Mouse (Mus musculus): ENCODE results near the gene Olfr1425. TPM values are rescaled to one million over a fixed set of nuclear protein-coding genes. Genes with fewer than 3 reads are reported as not detected.
"Not testable (repeated sequence)": the region's sequence is repeated elsewhere in the genome, so short reads cannot be mapped to it uniquely, and the experiment has no call there.

Olfr1425 gene
- polyA plus RNA-seq (2015; fragmentation: Nextera tagmentation; extraction: Ambion mirVana) = not detected in 2 replicates

DNA sequence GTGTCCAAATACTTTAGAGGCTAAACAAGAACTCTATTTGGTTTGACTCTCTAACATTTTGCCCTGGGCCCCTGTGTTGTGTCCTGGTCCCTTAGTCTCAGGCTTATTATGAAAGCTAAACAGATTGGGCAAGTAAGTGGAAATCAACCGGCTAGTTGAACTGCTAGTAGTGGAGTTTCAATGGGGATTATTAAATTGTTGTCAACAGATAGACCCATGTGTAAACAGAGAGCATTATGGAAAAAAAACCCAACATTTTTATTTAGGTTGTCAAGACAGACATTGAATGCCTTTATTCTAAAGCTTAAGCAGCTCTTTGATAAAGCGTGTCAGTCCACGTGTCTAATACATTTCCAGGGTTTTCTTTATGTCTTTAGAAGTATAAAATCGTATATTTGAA is at the start of gene Olfr1425:
Gene Olfr1425, minus strand, starts transcription at position 101 of the 400 bp plus-strand sequence.
- not testable (repeated sequence) for H3K36me3 ChIP-seq (ENCODE audit: control insufficient read depth, insufficient read depth, low read length); H3K9me3 ChIP-seq (ENCODE audit: control insufficient read depth, low read length); ATAC-seq (ENCODE audit: low read depth); H3K9ac ChIP-seq (ENCODE audit: low read length); H3K27me3 ChIP-seq (ENCODE audit: control insufficient read depth, insufficient read depth, low read depth, low read length); H3K4me3 ChIP-seq (ENCODE audit: low read length); H3K27ac ChIP-seq (ENCODE audit: low read length); H3K4me2 ChIP-seq (ENCODE audit: low read depth, low read length); H3K4me1 ChIP-seq (replicated peaks; ENCODE audit: control insufficient read depth, insufficient read depth, low read length)
- WGBS = 74% methylated on average over 4 of the region's 4 CpGs

DNA sequence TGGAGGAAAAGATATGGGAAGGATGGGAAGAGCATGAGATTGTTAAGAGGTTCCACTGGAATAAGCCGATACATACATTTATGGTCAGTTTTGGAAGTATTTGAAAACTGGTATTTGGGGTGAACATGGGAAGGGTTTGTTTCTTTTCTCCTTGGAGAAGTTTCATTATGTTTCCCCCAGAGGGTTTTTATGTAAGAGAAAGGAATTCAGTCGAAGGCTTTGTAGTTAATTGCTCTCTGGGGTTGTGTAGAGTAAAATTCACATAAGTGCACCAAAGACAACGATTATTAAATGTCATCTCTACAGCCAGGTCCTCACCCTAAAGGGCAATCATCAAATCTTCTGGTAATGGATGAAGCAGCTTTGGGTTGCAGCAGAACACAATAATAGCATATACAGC is 45.6 kb upstream of the Olfr1425 start, which contains the start of gene Olfr76:
Gene Olfr76, minus strand, starts transcription at position 101 of the 400 bp plus-strand sequence.
- H3K4me3 ChIP-seq (ENCODE audit: low read length) = no peak within 1 kb of the TSS
- H3K9me3 ChIP-seq (ENCODE audit: control insufficient read depth, low read length) = no peaks in the 10 kb centered on the region
- no peak within 1 kb of the TSS for H3K9ac ChIP-seq (ENCODE audit: low read length)
- no peaks in the 10 kb centered on the region for H3K4me1 ChIP-seq (replicated peaks; ENCODE audit: control insufficient read depth, insufficient read depth, low read length)
- H3K36me3 ChIP-seq (ENCODE audit: control insufficient read depth, insufficient read depth, low read length) = no peaks in the 10 kb centered on the region
- ATAC-seq (ENCODE audit: low read depth) = no peak
- no peaks in the 10 kb centered on the region for H3K27me3 ChIP-seq (ENCODE audit: control insufficient read depth, insufficient read depth, low read depth, low read length)
- H3K27ac ChIP-seq (ENCODE audit: low read length) = no peak within 1 kb of the TSS
- H3K4me2 ChIP-seq (ENCODE audit: low read depth, low read length) = no peak within 1 kb of the TSS
- 72% methylated on average over 3 of the region's 3 CpGs for WGBS

DNA sequence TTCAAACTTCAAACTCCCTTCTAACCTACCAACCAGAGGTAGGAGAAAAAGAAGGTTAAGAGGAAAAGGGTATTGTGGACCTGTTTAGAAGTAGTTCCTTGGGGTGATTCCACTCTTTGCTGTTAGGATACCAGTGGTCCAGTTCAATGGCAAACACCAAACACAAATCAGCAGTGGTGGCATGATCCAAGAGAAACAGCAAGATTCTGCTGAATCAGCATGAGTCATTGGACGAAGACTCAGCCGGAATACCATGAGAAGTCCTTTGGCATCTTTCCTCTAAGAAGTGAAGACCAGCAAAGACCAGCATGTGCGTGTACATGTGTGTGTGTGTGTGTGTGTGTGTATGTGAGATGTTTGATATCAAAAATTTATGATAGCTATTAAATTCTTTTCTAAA is 38.9 kb upstream of the Olfr1425 start:
- WGBS = 82% methylated on average over 3 of the region's 3 CpGs

DNA sequence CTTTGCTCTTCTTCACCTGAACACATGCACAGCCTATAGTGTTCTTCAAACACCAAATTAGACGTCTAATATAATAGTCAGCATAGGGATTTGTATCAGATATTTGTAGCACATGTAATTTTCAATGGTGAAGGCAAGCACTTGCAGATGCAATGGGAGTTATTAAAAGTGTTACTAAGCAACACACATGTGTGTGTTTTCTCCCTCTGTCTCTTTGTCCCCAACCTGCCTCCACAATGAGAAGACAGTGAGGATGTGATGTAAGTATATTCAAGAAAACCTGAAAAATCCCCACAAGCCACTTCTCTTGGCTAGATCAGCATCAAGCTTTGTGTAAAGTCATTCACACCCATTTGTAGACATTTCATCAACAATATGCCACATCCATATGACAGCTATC is 38.3 kb upstream of the Olfr1425 start, which contains the start of gene Olfr1428:
Gene Olfr1428, minus strand, starts transcription at position 101 of the 400 bp plus-strand sequence.
- no peaks in the 10 kb centered on the region for H3K27me3 ChIP-seq (ENCODE audit: control insufficient read depth, insufficient read depth, low read depth, low read length)
- ATAC-seq (ENCODE audit: low read depth) = no peak
- H3K9me3 ChIP-seq (ENCODE audit: control insufficient read depth, low read length) = no peaks in the 10 kb centered on the region
- WGBS = 65% methylated on average over 1 of the region's 1 CpGs
- H3K36me3 ChIP-seq (ENCODE audit: control insufficient read depth, insufficient read depth, low read length) = no peaks in the 10 kb centered on the region
- no peak within 1 kb of the TSS for H3K27ac ChIP-seq (ENCODE audit: low read length)
- no peak within 1 kb of the TSS for H3K4me2 ChIP-seq (ENCODE audit: low read depth, low read length)
- H3K4me1 ChIP-seq (replicated peaks; ENCODE audit: control insufficient read depth, insufficient read depth, low read length) = no peaks in the 10 kb centered on the region
- H3K4me3 ChIP-seq (ENCODE audit: low read length) = no peak within 1 kb of the TSS
- H3K9ac ChIP-seq (ENCODE audit: low read length) = no peak within 1 kb of the TSS

More for the DNA sequence above, 38.9 kb upstream of the Olfr1425 start:
- Histone ChIP-seq H3K27me3 (ENCODE audit: control insufficient read depth, insufficient read depth, low read depth, low read length) (no peaks in the 10 kb centered on the region), H3K27ac (ENCODE audit: low read length) (no peak overlapping the region), H3K9ac (ENCODE audit: low read length) (no peak overlapping the region), H3K4me2 (ENCODE audit: low read depth, low read length) (no peak overlapping the region), H3K4me3 (ENCODE audit: low read length) (no peak overlapping the region), H3K36me3 (ENCODE audit: control insufficient read depth, insufficient read depth, low read length) (no peaks in the 10 kb centered on the region), H3K4me1 (replicated peaks; ENCODE audit: control insufficient read depth, insufficient read depth, low read length) (no peaks in the 10 kb centered on the region), H3K9me3 (ENCODE audit: control insufficient read depth, low read length) (no peaks in the 10 kb centered on the region)
- no peak for ATAC-seq (ENCODE audit: low read depth)

DNA sequence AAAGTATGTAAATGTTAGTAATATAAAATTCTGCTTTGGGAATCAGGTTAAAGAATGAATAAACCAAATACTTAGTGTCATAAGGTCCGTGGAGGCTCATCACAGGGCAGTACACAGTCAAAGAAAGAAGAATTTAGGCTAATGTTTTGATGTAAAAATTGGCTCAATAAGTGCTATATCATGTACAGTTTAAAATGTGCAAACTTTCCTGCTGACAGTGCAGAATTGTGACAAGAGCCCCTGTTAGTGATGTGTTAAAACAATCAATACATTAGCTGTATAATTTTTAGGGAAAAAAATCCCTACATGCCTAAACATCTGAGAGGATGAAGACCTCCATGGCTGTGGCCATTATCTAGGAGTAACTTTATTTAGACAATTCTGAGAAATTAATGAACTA is 36.3 kb upstream of the Olfr1425 start:
- Histone ChIP-seq H3K36me3 (ENCODE audit: control insufficient read depth, insufficient read depth, low read length) (no peaks in the 10 kb centered on the region), H3K27ac (ENCODE audit: low read length) (no peak overlapping the region), H3K4me1 (replicated peaks; ENCODE audit: control insufficient read depth, insufficient read depth, low read length) (no peaks in the 10 kb centered on the region), H3K9me3 (ENCODE audit: control insufficient read depth, low read length) (no peaks in the 10 kb centered on the region), H3K4me2 (ENCODE audit: low read depth, low read length) (no peak overlapping the region), H3K27me3 (ENCODE audit: control insufficient read depth, insufficient read depth, low read depth, low read length) (no peaks in the 10 kb centered on the region), H3K4me3 (ENCODE audit: low read length) (no peak overlapping the region), H3K9ac (ENCODE audit: low read length) (no peak overlapping the region)
- 56% methylated on average over 1 of the region's 1 CpGs for WGBS
- no peak for ATAC-seq (ENCODE audit: low read depth)

DNA sequence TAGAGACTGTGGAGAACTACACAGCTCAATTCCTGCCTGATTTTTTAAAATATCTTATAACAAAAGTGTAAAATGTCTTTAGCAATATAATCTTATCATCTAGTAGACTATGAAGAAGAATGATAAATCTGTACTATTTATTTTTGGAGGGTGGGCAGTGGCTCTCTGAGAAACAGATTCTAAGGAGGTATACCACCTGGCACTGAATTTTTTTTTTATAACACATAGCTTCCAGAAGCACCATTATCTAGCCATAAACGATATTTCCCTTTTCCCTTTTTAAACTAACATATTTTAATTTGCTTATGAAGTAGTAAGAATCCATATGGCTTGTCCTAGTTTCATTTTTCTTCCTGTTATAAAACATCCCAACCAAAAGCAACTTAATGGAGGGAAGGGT is 27.0 kb upstream of the Olfr1425 start:
- H3K27ac ChIP-seq (ENCODE audit: low read length) = no peak overlapping the region
- 55% methylated on average over 1 of the region's 1 CpGs for WGBS

DNA sequence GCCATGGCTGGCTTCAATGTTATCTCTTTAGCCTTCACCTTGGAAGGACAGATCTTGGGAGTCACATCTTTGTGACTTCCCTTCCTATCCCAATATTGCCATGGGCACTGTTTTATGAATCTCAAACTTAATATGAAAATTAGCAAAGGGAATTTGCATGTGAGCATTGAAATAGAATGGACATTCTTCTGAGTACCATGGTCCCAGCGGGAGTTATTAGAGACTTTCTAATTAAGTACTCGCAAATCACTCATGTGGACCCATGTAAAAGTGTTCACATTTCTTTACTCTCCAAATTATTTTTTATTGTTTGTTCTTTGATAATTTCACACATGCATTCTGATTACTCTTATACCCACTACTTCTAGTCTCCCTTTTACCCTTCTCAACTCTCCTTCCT is 25.7 kb upstream of the Olfr1425 start, which contains the start of gene Olfr1427:
Gene Olfr1427, minus strand, starts transcription at position 101 of the 400 bp plus-strand sequence.
- Histone ChIP-seq H3K4me1 (replicated peaks; ENCODE audit: control insufficient read depth, insufficient read depth, low read length) (0 out of 2 replicates have a peak, but pooled peaks cover 3% of the 10 kb centered on the region), H3K4me2 (ENCODE audit: low read depth, low read length) (no peak within 1 kb of the TSS), H3K27me3 (ENCODE audit: control insufficient read depth, insufficient read depth, low read depth, low read length) (no peaks in the 10 kb centered on the region), H3K27ac (ENCODE audit: low read length) (no peak within 1 kb of the TSS), H3K9ac (ENCODE audit: low read length) (no peak within 1 kb of the TSS), H3K9me3 (ENCODE audit: control insufficient read depth, low read length) (no peaks in the 10 kb centered on the region), H3K4me3 (ENCODE audit: low read length) (no peak within 1 kb of the TSS), H3K36me3 (ENCODE audit: control insufficient read depth, insufficient read depth, low read length) (no peaks in the 10 kb centered on the region)
- 96% methylated on average over 2 of the region's 2 CpGs for WGBS
- ATAC-seq (ENCODE audit: low read depth) = no peak

More for the DNA sequence above, 27.0 kb upstream of the Olfr1425 start:
- Histone ChIP-seq H3K9ac (ENCODE audit: low read length) (no peak overlapping the region), H3K27me3 (ENCODE audit: control insufficient read depth, insufficient read depth, low read depth, low read length) (no peaks in the 10 kb centered on the region), H3K4me1 (replicated peaks; ENCODE audit: control insufficient read depth, insufficient read depth, low read length) (0 out of 2 replicates have a peak, but pooled peaks cover 3% of the 10 kb centered on the region), H3K36me3 (ENCODE audit: control insufficient read depth, insufficient read depth, low read length) (no peaks in the 10 kb centered on the region), H3K4me3 (ENCODE audit: low read length) (no peak overlapping the region), H3K9me3 (ENCODE audit: control insufficient read depth, low read length) (no peaks in the 10 kb centered on the region), H3K4me2 (ENCODE audit: low read depth, low read length) (no peak overlapping the region)
- ATAC-seq (ENCODE audit: low read depth) = no peak

DNA sequence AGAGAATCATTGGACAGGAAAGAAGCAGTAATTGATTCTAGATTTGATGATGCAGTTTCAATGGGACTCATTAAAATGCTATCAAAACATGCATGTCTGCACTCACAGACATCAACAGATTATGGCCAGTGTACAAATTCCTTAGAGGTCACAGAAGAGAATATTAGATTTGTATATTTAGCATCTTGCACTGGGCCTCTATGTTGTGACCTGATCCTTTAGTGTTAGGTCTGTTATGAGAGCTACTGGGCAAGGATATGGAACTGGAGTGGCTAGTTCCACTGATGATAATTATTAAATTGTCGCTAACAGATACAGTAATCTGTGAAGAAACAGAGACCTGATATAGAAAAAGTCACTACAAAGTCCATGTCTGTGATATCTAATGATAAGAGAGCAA is 14.4 kb upstream of the Olfr1425 start, which contains the start of gene Olfr1426:
Gene Olfr1426, minus strand, starts transcription at position 101 of the 400 bp plus-strand sequence.
- Histone ChIP-seq H3K9me3 (ENCODE audit: control insufficient read depth, low read length) (no peaks in the 10 kb centered on the region), H3K4me1 (replicated peaks; ENCODE audit: control insufficient read depth, insufficient read depth, low read length) (no peaks in the 10 kb centered on the region), H3K9ac (ENCODE audit: low read length) (no peak within 1 kb of the TSS), H3K4me2 (ENCODE audit: low read depth, low read length) (no peak within 1 kb of the TSS), H3K4me3 (ENCODE audit: low read length) (no peak within 1 kb of the TSS), H3K27ac (ENCODE audit: low read length) (no peak within 1 kb of the TSS), H3K27me3 (ENCODE audit: control insufficient read depth, insufficient read depth, low read depth, low read length) (no peaks in the 10 kb centered on the region), H3K36me3 (ENCODE audit: control insufficient read depth, insufficient read depth, low read length) (no peaks in the 10 kb centered on the region)
- no peak for ATAC-seq (ENCODE audit: low read depth)
- WGBS = 73% methylated on average over 1 of the region's 1 CpGs

DNA sequence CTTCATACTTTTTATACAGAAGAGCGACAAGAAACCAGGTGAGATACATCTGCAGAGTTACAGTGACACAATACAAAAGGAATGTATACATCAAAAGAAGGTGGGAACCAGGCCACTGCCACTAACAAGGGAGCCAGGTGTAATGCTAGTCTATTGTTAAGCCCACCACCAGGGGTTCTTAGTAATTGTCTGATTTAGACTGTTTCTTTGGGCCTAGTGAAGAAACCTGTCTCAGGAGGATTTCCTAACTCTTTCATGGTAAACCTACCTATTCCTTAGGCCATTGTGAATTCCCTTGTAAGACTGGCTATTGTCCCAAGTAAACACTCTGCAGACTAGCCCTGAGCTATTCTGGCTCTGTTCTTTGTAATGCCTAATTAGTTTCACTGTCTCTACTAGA is 8.0 kb downstream of the Olfr1425 start:
- not testable (repeated sequence) for H3K4me2 ChIP-seq (ENCODE audit: low read depth, low read length)

DNA sequence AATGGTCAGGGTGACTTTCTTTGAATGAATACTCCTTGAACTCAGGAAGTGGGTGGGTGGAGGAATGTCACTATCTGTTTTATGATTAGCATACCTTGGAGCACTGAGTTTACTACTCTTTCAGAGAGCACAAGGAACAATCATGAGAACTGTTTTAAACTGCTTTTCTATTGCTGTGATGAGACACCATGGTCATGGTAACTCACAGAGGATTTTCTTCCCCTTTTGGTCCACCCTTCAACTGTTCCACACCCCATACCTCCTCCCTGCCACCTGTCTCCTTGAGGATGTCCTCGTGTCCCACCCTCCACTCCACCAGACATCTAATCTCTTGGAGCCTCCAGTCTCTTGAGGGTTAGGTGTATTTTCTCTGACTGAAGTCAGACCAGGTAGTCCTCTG is 9.7 kb downstream of the Olfr1425 start:
- ATAC-seq (ENCODE audit: low read depth); H3K4me2 ChIP-seq (ENCODE audit: low read depth, low read length); H3K9ac ChIP-seq (ENCODE audit: low read length); H3K36me3 ChIP-seq (ENCODE audit: control insufficient read depth, insufficient read depth, low read length); H3K27me3 ChIP-seq (ENCODE audit: control insufficient read depth, insufficient read depth, low read depth, low read length); H3K4me1 ChIP-seq (replicated peaks; ENCODE audit: control insufficient read depth, insufficient read depth, low read length); H3K27ac ChIP-seq (ENCODE audit: low read length); H3K9me3 ChIP-seq (ENCODE audit: control insufficient read depth, low read length); H3K4me3 ChIP-seq (ENCODE audit: low read length): not testable (repeated sequence)
- WGBS = 65% methylated on average over 1 of the region's 1 CpGs

More for the DNA sequence above, 8.0 kb downstream of the Olfr1425 start:
- H3K9me3 ChIP-seq (ENCODE audit: control insufficient read depth, low read length); ATAC-seq (ENCODE audit: low read depth); H3K27ac ChIP-seq (ENCODE audit: low read length); H3K4me3 ChIP-seq (ENCODE audit: low read length); H3K36me3 ChIP-seq (ENCODE audit: control insufficient read depth, insufficient read depth, low read length); H3K9ac ChIP-seq (ENCODE audit: low read length); H3K4me1 ChIP-seq (replicated peaks; ENCODE audit: control insufficient read depth, insufficient read depth, low read length); H3K27me3 ChIP-seq (ENCODE audit: control insufficient read depth, insufficient read depth, low read depth, low read length): not testable (repeated sequence)
- WGBS = 75% methylated on average over 1 of the region's 1 CpGs

Measured in lung, embryonic 16.5 days (tissue).